Mouse (Mus musculus) stomach, postnatal 0 days (tissue): Measurements from ENCODE around the gene Cdca4.

Experiments
- CTCF ChIP-seq: IDR thresholded peaks from 2 replicates; pipeline ENCODE4 v1.5.1; 2016; ENCODE audit warnings: antibody characterized with exemption, low read depth, mild to moderate bottlenecking, moderate library complexity
- EP300 ChIP-seq: optimal IDR thresholded peaks from 2 replicates; pipeline ENCODE3; 2016; ENCODE audit warnings: antibody characterized with exemption

DNA sequence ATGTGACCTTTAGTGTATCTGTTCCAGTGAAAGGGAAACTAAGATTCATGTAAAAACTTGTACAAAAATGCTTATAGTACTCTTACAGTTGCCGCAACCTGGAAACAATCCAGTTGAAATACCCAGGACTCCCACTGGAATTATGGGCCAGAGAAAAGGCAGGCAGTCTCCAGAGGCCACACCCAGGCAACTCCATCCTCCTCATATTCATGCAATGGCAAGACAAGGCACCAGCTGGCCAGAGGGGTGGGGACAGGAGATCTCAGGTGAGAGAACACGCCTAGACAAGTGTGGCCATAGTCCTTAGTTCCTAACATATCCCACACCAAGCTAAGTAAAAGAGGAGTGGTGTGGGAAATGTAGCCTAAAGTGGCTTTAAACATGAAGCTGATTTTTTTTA is 6.5 kb downstream of the Cdca4 start:
- TF ChIP-seq CTCF = no peak
- peak; percentile 42 for TF ChIP-seq EP300
